Mouse (Mus musculus): ENCODE measurements around the gene Nrxn1.
"Not testable (repeated sequence)": the region's sequence is repeated elsewhere in the genome, so short reads cannot be mapped to it uniquely, and the experiment has no call there.

The Nrxn1 gene

GRCm38 (mm10) chr17:90583826-90584534 is 508.9 kb downstream of the Nrxn1 start:
- DNase-seq (ENCODE audit: low spot score in 2 of 2) = no peak

- no peak for DNase-seq (ENCODE audit: low spot score in 2 of 2)
Observed at GRCm38 (mm10) chr17:90583196-90583595, 509.7 kb downstream of the Nrxn1 start.

- DNase-seq (ENCODE audit: low spot score in 2 of 2) = no peak
Observed at GRCm38 (mm10) chr17:90569877-90570276, 523.0 kb downstream of the Nrxn1 start.

DNA sequence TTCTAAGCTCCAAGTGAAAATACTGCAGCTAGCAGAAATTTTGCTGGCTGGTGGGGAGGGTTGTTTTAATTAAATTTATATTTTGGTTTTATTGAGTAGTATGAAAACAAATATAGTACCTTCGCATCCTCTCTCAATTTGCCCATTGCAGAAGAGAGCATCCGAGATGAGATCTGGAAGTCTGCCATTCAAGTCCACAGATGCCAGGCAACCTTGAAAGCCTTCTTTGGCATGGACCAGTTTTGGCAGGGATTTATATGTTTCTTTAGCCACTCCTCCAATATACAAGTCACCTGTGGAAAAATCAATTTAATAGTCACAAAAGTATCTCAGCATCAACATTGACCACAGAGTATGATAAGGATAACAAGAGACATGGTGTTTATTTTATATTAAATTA is 527.7 kb downstream of the Nrxn1 start:
- DNase-seq (ENCODE audit: low spot score in 2 of 2) = no peak

DNA sequence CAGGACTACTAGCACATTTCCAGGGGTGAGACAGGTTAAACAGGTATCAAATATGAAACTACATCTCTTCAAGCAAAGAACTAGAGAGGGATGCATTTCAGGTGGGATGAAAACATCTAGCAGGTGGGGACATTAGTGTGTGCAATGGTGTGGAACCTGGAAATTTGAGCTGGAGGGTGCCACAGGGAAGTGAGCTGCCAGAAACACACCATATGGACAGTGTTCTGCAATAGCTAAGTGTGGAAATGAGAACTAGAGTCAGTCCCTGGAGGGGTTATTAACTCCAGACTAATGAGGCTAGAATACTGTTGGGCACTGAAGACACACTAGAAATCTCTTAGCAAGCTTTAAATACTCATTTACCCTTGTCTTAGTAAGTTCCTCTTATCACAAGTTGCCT is 536.5 kb downstream of the Nrxn1 start:
- no peak for DNase-seq (ENCODE audit: low spot score in 2 of 2)

- no peak for DNase-seq (ENCODE audit: low spot score in 2 of 2)
Observed at GRCm38 (mm10) chr17:90550415-90550814, 542.5 kb downstream of the Nrxn1 start.

GRCm38 (mm10) chr17:90546806-90547205 is 546.1 kb downstream of the Nrxn1 start:
- no peak for DNase-seq (ENCODE audit: low spot score in 2 of 2)

- no peak for DNase-seq (ENCODE audit: low spot score in 2 of 2)
Observed at GRCm38 (mm10) chr17:90544639-90545259, 548.1 kb downstream of the Nrxn1 start.

GRCm38 (mm10) chr17:90543986-90544638 is 548.8 kb downstream of the Nrxn1 start:
- DNase-seq (ENCODE audit: low spot score in 2 of 2) = no peak

- no peak for DNase-seq (ENCODE audit: low spot score in 2 of 2)
Observed at GRCm38 (mm10) chr17:90531443-90531842, 561.4 kb downstream of the Nrxn1 start.

GRCm38 (mm10) chr17:90506026-90506425 is 586.8 kb downstream of the Nrxn1 start:
- no peak for DNase-seq (ENCODE audit: low spot score in 2 of 2)

GRCm38 (mm10) chr17:90503999-90504398 is 588.9 kb downstream of the Nrxn1 start:
- DNase-seq (ENCODE audit: low spot score in 2 of 2) = not testable (repeated sequence)

GRCm38 (mm10) chr17:90501023-90501675 is 591.7 kb downstream of the Nrxn1 start:
- DNase-seq (ENCODE audit: low spot score in 2 of 2) = peak; percentile 43 to 58

- DNase-seq (ENCODE audit: low spot score in 2 of 2) = no peak
Observed at GRCm38 (mm10) chr17:90479531-90480250, 613.2 kb downstream of the Nrxn1 start.

GRCm38 (mm10) chr17:90456748-90457147 is 636.1 kb downstream of the Nrxn1 start:
- no peak for DNase-seq (ENCODE audit: low spot score in 2 of 2)

- peak; percentile 68 to 75 for DNase-seq (ENCODE audit: low spot score in 2 of 2)
Observed at GRCm38 (mm10) chr17:90455904-90456303, 637.0 kb downstream of the Nrxn1 start.

DNA sequence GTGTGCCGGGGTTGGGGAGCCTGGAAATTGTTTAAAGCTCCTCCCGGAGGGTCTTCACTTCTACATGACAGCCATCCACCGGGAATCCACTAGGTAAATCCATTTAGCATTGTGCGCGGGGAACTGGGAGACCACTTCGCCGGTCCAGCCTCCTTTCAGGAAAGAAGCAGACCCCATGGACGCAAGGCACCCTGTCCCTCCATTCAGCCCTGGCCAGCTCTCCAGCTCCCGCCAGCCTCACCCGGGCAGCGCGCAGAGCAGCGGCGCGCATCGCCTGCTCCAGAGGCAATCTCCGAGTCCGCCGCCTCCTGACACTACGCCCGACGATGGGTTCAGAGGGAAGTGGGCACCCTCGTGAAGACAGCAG is 637.5 kb downstream of the Nrxn1 start:
- peak in 1 of 2 experiments; percentile 29 for DNase-seq (ENCODE audit: low spot score in 2 of 2)

DNA sequence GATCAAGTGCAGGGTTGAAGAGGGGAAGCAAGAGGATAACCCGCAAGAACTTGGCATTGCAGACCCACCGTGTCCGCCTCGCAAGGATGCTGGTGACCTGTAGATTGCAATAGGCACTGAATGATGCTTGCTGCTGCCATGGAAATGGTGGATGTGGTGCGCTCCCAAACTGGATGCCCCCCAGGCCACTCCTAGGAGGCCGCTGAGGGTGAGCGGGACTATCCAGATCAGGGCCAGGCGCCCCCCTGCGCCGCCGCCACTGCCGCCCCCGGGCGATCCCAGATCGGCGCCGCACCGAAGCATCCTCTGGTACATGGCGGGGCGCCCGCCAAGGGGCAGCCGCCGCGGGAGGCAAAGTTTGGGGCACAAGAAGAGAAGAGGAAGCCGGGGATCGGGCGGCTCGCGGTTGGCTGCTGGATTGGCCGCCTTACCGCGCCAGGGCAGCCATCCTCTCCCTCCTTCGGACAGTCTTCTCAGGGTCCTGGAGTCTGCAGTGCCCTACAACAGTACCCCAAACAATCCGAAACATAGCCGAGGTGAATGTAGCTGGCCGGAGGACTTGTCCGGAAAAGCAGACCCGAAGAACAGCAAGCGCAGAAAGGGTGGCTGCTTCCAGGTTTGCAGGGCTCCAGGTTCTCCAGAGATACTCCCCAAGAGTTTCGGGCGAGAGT is 638.0 kb downstream of the Nrxn1 start:
- peak in 1 of 2 experiments; percentile 28 for DNase-seq (ENCODE audit: low spot score in 2 of 2)

DNA sequence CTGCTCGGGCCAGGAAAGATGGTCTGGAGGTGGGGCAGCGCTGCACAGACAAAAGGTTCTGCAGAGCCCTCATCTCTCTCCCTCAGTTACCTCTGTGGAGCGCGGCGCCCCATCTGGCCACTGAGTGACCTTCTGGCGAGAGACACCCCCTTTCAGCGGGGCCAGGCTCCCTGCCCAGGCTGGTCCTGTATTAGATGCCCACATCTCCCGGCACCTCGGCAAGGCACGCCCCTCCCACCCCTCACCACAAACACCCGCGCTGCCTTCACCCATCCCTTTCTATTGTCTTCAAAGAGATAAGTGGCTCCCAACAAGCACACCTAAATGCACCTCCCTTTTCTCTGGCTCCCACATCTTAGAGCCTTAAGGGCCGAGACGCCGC is 638.5 kb downstream of the Nrxn1 start:
- peak; percentile 27 to 32 for DNase-seq (ENCODE audit: low spot score in 2 of 2)

- DNase-seq (ENCODE audit: low spot score in 2 of 2) = no peak
Observed at GRCm38 (mm10) chr17:90453280-90453679, 639.6 kb downstream of the Nrxn1 start.

GRCm38 (mm10) chr17:90452770-90453169 is 640.1 kb downstream of the Nrxn1 start:
- DNase-seq (ENCODE audit: low spot score in 2 of 2) = peak; percentile 11 to 42
